In the genomic region with DNA sequence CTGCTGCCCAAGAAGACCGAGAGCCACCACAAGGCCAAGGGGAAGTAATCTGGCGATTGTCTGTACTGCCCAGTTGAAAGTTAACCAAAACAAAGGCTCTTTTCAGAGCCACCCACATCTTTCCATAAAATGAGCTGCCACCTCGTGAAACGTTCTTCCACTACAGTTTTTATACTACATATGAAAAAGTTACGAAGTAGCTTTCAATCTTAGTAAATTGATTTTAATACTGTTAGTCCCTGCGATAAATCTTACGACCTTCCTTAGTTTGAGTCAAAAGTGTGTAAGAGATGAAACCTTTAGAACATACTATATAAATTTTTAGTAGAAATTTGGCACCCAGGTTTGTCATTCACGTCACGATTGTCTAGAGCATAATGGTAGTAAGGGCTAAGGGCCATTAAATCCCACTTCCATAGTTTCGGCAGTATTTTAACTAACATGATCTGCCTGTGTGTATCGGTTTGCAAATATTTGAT, we compare ENCODE assay signal across 8 mouse cellular contexts. TPM values are rescaled to one million over a fixed set of nuclear protein-coding genes. Genes with fewer than 3 reads are reported as not detected.
DNase-seq lines count a peak whose midpoint lies in the region; ATAC-seq and TF ChIP-seq lines count a peak whose summit lies in the region.

No protein-coding gene starts in this region.

- no peak for ATAC-seq in lung, embryonic 15.5 days (ENCODE audit: borderline replicate concordance, extremely low read depth, low FRiP score, low TSS enrichment)
- no peak for ATAC-seq in hindbrain, embryonic 16.5 days
- ATAC-seq in midbrain, embryonic 15.5 days (replicated peaks), result 0 out of 2 replicates have a peak, but pooled peaks have one; percentile 24

- no peak for TF ChIP-seq POLR2A in cerebellum, adult 2 months (IDR thresholded peaks at IDR 0.05; ENCODE audit: borderline replicate concordance, insufficient read depth, low read length)

- H3K9me3 ChIP-seq in lung, embryonic 15.5 days, result no peaks in the 10 kb centered on the region
- no peaks in the 10 kb centered on the region for H3K9me3 ChIP-seq in hindbrain, embryonic 16.5 days (ENCODE audit: control insufficient read depth, low read length)
- no peaks in the 10 kb centered on the region for H3K9me3 ChIP-seq in midbrain, embryonic 15.5 days

- peak overlapping the region; percentile 44 for H3K4me3 ChIP-seq in lung, embryonic 15.5 days
- H3K4me3 ChIP-seq in hindbrain, embryonic 16.5 days (ENCODE audit: low read length), result peak overlapping the region; percentile 46
- peak overlapping the region; percentile 46 for H3K4me3 ChIP-seq in midbrain, embryonic 15.5 days
- H3K4me3 ChIP-seq in cerebellum, adult 2 months (replicated peaks; ENCODE audit: insufficient read depth, low read depth, low read length), result no peak overlapping the region

- H3K4me2 ChIP-seq in lung, embryonic 15.5 days, result peak overlapping the region; percentile 59
- H3K4me2 ChIP-seq in hindbrain, embryonic 16.5 days (ENCODE audit: low read length), result peak overlapping the region; percentile 79
- peak overlapping the region; percentile 83 for H3K4me2 ChIP-seq in midbrain, embryonic 15.5 days

- DNase-seq in lung, adult 18-20 months, result no peak
- DNase-seq in c-Kit-positive CD71-positive TER-119-positive erythroid progenitor cells, embryonic 14.5 days (ENCODE audit: low spot score), result peak; percentile 73
- no peak for DNase-seq in left cerebral cortex, postnatal 25 days (ENCODE audit: low spot score in 2 of 2)
- no peak for DNase-seq in adrenal gland, postnatal 14 days
- DNase-seq in cerebellum, adult 2 months, result no peak

- intact Hi-C loops in left cerebral cortex, postnatal 25 days (cut with DNase I), result loop anchor here (10.0 kb wide), 1 partner anchor 1967 kb away; the partner anchor contains the start of genes Hist1h1b, Hist1h2an, Hist1h2bp and Hist1h3i

- H3K36me3 ChIP-seq in lung, embryonic 15.5 days, result no peaks in the 10 kb centered on the region
- no peaks in the 10 kb centered on the region for H3K36me3 ChIP-seq in hindbrain, embryonic 16.5 days (ENCODE audit: control insufficient read depth, insufficient read depth, low read length)
- H3K36me3 ChIP-seq in midbrain, embryonic 15.5 days (replicated peaks), result no peaks in the 10 kb centered on the region

- peak overlapping the region; percentile 98 for H3K27ac ChIP-seq in lung, embryonic 15.5 days
- H3K27ac ChIP-seq in hindbrain, embryonic 16.5 days (ENCODE audit: low read depth, low read length), result peak overlapping the region; percentile 93
- peak overlapping the region; percentile 91 for H3K27ac ChIP-seq in midbrain, embryonic 15.5 days
- H3K27ac ChIP-seq in cerebellum, adult 2 months (ENCODE audit: insufficient read depth, low read length), result no peak overlapping the region

- H3K27me3 ChIP-seq in lung, embryonic 15.5 days, result no peaks in the 10 kb centered on the region
- no peaks in the 10 kb centered on the region for H3K27me3 ChIP-seq in hindbrain, embryonic 16.5 days (replicated peaks; ENCODE audit: control insufficient read depth, insufficient read depth, low read length)
- H3K27me3 ChIP-seq in midbrain, embryonic 15.5 days (replicated peaks), result no peaks in the 10 kb centered on the region
- no peaks in the 10 kb centered on the region for H3K27me3 ChIP-seq in cerebellum, adult 2 months (ENCODE audit: control insufficient read depth, insufficient read depth, low read length)

- no peak for TF ChIP-seq CTCF in cerebellum, adult 2 months (IDR thresholded peaks at IDR 0.05; ENCODE audit: borderline replicate concordance, insufficient read depth, low read depth, low read length)

- H3K4me1 ChIP-seq in lung, embryonic 15.5 days, result peaks cover 30% of the 10 kb centered on the region
- peaks cover 7% of the 10 kb centered on the region for H3K4me1 ChIP-seq in hindbrain, embryonic 16.5 days (ENCODE audit: control insufficient read depth, insufficient read depth, low read depth, low read length)
- H3K4me1 ChIP-seq in midbrain, embryonic 15.5 days, result peaks cover 23% of the 10 kb centered on the region
- no peaks in the 10 kb centered on the region for H3K4me1 ChIP-seq in cerebellum, adult 2 months (ENCODE audit: control insufficient read depth, insufficient read depth, low read length)

- under 1% methylated on average over 11 of the region's 11 CpGs for WGBS in lung, embryonic 15.5 days
- under 1% methylated on average over 11 of the region's 11 CpGs for WGBS in hindbrain, embryonic 16.5 days
- under 1% methylated on average over 11 of the region's 11 CpGs for WGBS in midbrain, embryonic 15.5 days
- WGBS in cerebellum, adult 2 months, result 6% methylated on average over 11 of the region's 11 CpGs

- peak overlapping the region; percentile 44 for H3K9ac ChIP-seq in lung, embryonic 15.5 days
- peak overlapping the region; percentile 28; the same call in 1 of the 2 replicates for H3K9ac ChIP-seq in hindbrain, embryonic 16.5 days (ENCODE audit: low read depth, low read length)
- H3K9ac ChIP-seq in midbrain, embryonic 15.5 days, result no peak overlapping the region

RNA-seq across cellular contexts. Expression of gene Hist1h3b, which starts 0.6 kb away (rescaled TPM):
- 12.0 and 18.6 TPM in 2 replicates for polyA plus RNA-seq in lung, embryonic 15.5 days (2015; fragmentation: Nextera tagmentation; extraction: Ambion mirVana)
- 1.7 and 2.7 TPM in 2 replicates for polyA plus RNA-seq in hindbrain, embryonic 16.5 days (2015; fragmentation: Nextera tagmentation; extraction: Ambion mirVana)
- polyA plus RNA-seq in midbrain, embryonic 15.5 days (2015; fragmentation: Nextera tagmentation; extraction: Ambion mirVana), result 0.67 and 1.2 TPM in 2 replicates
- total RNA-seq in left cerebral cortex, postnatal 25 days (2021), result 10 to 100 TPM in 1 of 2 experiments, 1 to 10 TPM in 1; 9.3 to 14.5 TPM
- 247 and 351 TPM in 2 replicates for total RNA-seq in adrenal gland, postnatal 14 days (2021)
- polyA plus RNA-seq in cerebellum, adult 2 months (2012; rRNA removed), result 0.40 TPM in 1 of 2 replicates, not detected in the other

RNA-seq across cellular contexts. Expression of gene Hist1h2ab, which starts 0.6 kb away (rescaled TPM):
- 74.3 and 83.5 TPM in 2 replicates for polyA plus RNA-seq in lung, embryonic 15.5 days (2015; fragmentation: Nextera tagmentation; extraction: Ambion mirVana)
- polyA plus RNA-seq in hindbrain, embryonic 16.5 days (2015; fragmentation: Nextera tagmentation; extraction: Ambion mirVana), result 3.7 and 6.8 TPM in 2 replicates
- 4.6 and 7.2 TPM in 2 replicates for polyA plus RNA-seq in midbrain, embryonic 15.5 days (2015; fragmentation: Nextera tagmentation; extraction: Ambion mirVana)
- total RNA-seq in left cerebral cortex, postnatal 25 days (2021), result 10 to 100 TPM; 27.5 to 31.4 TPM
- 157 and 198 TPM in 2 replicates for total RNA-seq in adrenal gland, postnatal 14 days (2021)
- polyA plus RNA-seq in cerebellum, adult 2 months (2012; rRNA removed), result 1.1 TPM in 1 of 2 replicates, not detected in the other

RNA-seq across cellular contexts. Expression of gene Hist1h2bb, which starts 5.0 kb away (rescaled TPM):
- polyA plus RNA-seq in lung, embryonic 15.5 days (2015; fragmentation: Nextera tagmentation; extraction: Ambion mirVana), result 3.2 and 4.1 TPM in 2 replicates
- polyA plus RNA-seq in hindbrain, embryonic 16.5 days (2015; fragmentation: Nextera tagmentation; extraction: Ambion mirVana), result 0.49 and 0.66 TPM in 2 replicates
- polyA plus RNA-seq in midbrain, embryonic 15.5 days (2015; fragmentation: Nextera tagmentation; extraction: Ambion mirVana), result 0.37 and 0.83 TPM in 2 replicates
- 10 to 100 TPM; 17.5 to 23.2 TPM for total RNA-seq in left cerebral cortex, postnatal 25 days (2021)
- 125 and 171 TPM in 2 replicates for total RNA-seq in adrenal gland, postnatal 14 days (2021)
- polyA plus RNA-seq in cerebellum, adult 2 months (2012; rRNA removed), result 0.56 and 0.97 TPM in 2 replicates

RNA-seq across cellular contexts. Expression of gene Hist1h4b, which starts 5.3 kb away (rescaled TPM):
- 5.8 and 7.5 TPM in 2 replicates for polyA plus RNA-seq in lung, embryonic 15.5 days (2015; fragmentation: Nextera tagmentation; extraction: Ambion mirVana)
- polyA plus RNA-seq in hindbrain, embryonic 16.5 days (2015; fragmentation: Nextera tagmentation; extraction: Ambion mirVana), result 1.1 TPM in 1 of 2 replicates, not detected in the other
- 2.0 TPM in 1 of 2 replicates, not detected in the other for polyA plus RNA-seq in midbrain, embryonic 15.5 days (2015; fragmentation: Nextera tagmentation; extraction: Ambion mirVana)
- 10 to 100 TPM; 87.5 to 89.8 TPM for total RNA-seq in left cerebral cortex, postnatal 25 days (2021)
- total RNA-seq in adrenal gland, postnatal 14 days (2021), result 217 and 308 TPM in 2 replicates
- 4.8 and 5.4 TPM in 2 replicates for polyA plus RNA-seq in cerebellum, adult 2 months (2012; rRNA removed)

RNA-seq across cellular contexts. Expression of gene Hist1h3c, which starts 6.1 kb away (rescaled TPM):
- polyA plus RNA-seq in lung, embryonic 15.5 days (2015; fragmentation: Nextera tagmentation; extraction: Ambion mirVana), result 12.0 and 13.7 TPM in 2 replicates
- 0.70 and 1.2 TPM in 2 replicates for polyA plus RNA-seq in hindbrain, embryonic 16.5 days (2015; fragmentation: Nextera tagmentation; extraction: Ambion mirVana)
- polyA plus RNA-seq in midbrain, embryonic 15.5 days (2015; fragmentation: Nextera tagmentation; extraction: Ambion mirVana), result 0.41 and 1.4 TPM in 2 replicates
- total RNA-seq in left cerebral cortex, postnatal 25 days (2021), result 1 to 10 TPM; 1.9 to 2.6 TPM
- total RNA-seq in adrenal gland, postnatal 14 days (2021), result 82.5 and 109 TPM in 2 replicates
- polyA plus RNA-seq in cerebellum, adult 2 months (2012; rRNA removed), result 0.23 and 0.30 TPM in 2 replicates
